Mouse (Mus musculus) embryonic stem cell, embryonic (primary cell): ENCODE data around the gene Angptl3.

Source experiments
- CTCF ChIA-PET, 4 experiments: fragments of 300-600 bp in 2 of 4; fragments of 350-600 bp in 2 of 4; sonication (Branson Sonifier 250); formaldehyde crosslinking; loops; one replicate each; lab custom pipeline; 2022; ENCODE audit warnings: inconsistent platforms in 2 of 4; lab: Charles Lee
- POLR2A ChIA-PET, 4 experiments: fragments of 300-600 bp in 2 of 4; fragments of 350-600 bp in 2 of 4; sonication (Branson Sonifier 250); formaldehyde crosslinking; loops; one replicate each; lab custom pipeline; 2022; ENCODE audit warnings: antibody characterized with exemption in 4 of 4, inconsistent platforms in 1 of 4; lab: Charles Lee

Angptl3 gene

DNA sequence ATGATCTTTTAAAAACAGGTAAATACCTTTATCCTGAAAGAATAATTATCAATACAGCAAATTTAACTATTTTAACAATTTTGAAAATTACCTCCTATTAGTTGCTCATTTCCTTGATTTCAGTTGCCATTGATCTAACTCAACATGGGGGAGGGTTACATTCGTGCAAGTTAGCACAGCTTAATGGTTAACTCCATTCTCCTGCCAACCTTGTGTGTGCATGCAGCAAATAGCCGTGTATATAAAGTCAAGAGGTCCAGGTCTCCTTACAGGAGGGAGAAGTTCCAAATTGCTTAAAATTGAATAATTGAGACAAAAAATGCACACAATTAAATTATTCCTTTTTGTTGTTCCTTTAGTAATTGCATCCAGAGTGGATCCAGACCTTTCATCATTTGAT, at the start of gene Angptl3:
Gene Angptl3, plus strand, starts transcription at position 269 of the 400 bp plus-strand sequence.
- ChIA-PET CTCF (no interaction called here), POLR2A (interaction anchor here in 2 of 4 experiments (0.7 kb wide), 2 partner anchors 8 to 108 kb away, joined by 3 to 4 read pairs; no protein-coding TSS in a partner anchor)

DNA sequence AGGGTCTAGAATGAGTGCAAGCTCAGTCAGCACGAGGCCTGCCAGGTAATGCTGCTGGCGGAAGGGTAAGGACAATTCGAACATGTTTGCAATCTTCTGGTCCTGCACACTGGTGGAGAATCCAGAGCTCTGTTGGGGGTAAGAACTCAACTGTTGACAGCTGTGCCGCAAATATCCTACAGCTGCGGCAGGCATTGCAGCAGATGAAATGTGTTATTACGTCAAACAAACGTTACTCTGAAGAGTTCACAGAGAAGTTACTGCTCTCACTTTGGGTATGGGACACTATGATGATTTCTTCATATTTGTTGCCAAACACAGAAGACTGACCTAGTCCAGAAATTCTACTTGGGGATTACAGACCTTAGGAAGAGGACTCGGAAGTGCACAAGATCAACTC, 46.1 kb upstream of the Angptl3 start:
- CTCF ChIA-PET, result no interaction called here
- POLR2A ChIA-PET, result interaction anchor here in 1 of 4 experiments (0.8 kb wide), 1 partner anchor 196 kb away, joined by 3 read pairs; no protein-coding TSS in a partner anchor

DNA sequence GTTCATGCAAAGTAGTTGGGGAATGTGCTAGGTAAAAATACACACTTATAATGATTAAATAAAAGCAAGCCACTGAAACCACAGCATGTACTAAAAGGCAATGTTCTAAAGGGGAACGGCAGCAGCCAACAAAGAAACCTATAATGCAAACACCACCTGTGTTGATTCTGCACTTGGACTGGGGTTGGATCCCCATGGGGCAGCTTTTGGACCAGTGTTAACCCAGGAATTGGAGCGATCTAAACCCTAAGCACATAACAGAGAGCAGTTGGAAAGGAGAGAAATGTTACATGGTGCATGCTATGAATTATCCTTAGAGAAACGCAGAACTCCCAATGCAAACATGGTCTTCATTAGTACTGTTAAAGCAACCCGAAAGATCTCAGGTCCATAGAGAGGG, 37.3 kb upstream of the Angptl3 start:
- ChIA-PET POLR2A (no interaction called here), CTCF (no interaction called here)

DNA sequence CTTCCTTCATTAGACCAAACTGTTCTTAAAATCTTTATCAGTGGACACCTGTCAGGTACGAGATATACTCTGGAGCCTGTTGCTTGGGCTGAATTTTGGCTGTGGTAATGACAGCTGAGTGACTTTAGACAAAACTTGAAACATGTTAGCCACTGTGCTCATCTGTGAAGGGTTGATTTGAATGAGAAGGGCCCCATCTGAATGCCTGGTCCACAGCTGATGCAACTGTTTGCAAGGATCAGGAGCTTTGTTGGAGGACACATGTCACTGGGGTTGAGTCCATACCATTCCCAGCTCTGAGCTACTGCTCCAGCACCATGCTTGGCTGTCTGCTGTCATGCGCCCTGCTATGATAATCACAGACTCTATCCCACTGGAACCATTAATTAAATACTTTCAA, 25.2 kb upstream of the Angptl3 start:
- ChIA-PET POLR2A (interaction anchor here in 2 of 4 experiments (0.6 to 0.9 kb wide), 3 partner anchors 9 to 1047 kb away, joined by 3 read pairs; partner anchors contain the start of gene Atg4c (in 1 of the 2)), CTCF (no interaction called here)

DNA sequence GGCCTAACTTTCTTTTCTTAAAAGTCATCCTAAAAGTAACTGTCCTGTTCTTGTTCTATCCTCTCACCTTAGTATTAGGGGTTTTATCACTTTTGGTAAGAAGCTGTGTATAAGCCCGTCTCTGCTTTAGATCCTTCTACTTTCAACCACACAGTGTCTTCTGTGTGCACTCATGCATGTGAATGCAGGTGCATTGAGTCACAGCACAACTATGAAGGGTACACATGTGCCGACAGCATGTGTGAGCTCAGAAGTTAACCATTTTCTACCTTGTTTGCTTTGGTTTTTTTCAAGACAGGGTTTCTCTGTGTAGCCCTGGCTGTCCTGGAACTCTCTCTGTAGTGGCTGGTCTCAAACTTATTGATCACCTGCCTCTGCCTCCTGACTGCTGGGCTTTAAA, 24.4 kb upstream of the Angptl3 start:
- POLR2A ChIA-PET, result interaction anchor here in 1 of 4 experiments (0.9 kb wide), 2 partner anchors 9 to 187 kb away, joined by 3 read pairs; partner anchors contain the start of gene Atg4c
- CTCF ChIA-PET, result interaction anchor here in 1 of 4 experiments (0.7 kb wide), 1 partner anchor 23 kb away, joined by 9 read pairs; no protein-coding TSS in a partner anchor

DNA sequence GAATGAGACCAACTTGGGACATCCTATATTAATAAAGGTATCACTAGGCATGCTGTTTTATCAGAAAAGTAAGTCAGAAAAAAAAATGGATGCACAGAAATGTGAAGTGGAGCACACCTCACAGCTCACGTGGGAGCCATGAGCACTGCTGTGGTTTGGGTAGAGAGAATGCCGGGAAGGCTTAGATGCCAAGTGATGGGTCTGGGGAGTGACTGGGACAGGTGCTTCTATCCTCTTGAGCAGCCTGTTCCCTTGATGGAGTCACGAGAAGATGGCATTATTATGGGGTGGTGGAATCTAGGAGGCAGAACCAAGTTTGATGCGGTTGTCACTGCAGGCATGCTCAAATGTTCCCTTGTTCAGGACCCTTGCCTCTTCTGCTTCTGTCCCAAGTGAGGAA, 19.7 kb upstream of the Angptl3 start:
- CTCF ChIA-PET, result no interaction called here
- POLR2A ChIA-PET, result interaction anchor here in 1 of 4 experiments (0.5 kb wide), 1 partner anchor 49 kb away, joined by 3 read pairs; no protein-coding TSS in a partner anchor

DNA sequence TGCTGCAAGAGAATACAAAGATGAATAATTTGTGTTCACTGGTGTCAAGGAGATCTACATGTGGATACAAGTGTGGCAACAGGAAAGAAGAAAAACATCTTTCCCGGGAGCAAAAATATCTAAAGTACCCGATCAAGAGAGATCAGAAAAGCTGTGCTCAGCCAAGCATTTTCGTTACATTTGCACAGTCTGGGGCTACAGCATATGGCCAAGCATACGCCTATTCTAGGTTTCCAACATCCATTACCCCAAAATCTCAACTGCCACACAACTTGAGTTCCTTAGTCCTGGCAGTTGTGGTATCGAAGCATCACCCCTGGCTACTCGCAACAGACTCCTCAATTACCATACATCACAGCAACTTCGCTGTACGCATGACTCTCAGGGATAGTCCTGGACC, 8.5 kb upstream of the Angptl3 start:
- CTCF ChIA-PET, result interaction anchor here in 1 of 4 experiments (0.5 kb wide), 1 partner anchor 535 kb away, joined by 3 read pairs; no protein-coding TSS in a partner anchor
- POLR2A ChIA-PET, result interaction anchor here in 1 of 4 experiments (1.2 kb wide), 1 partner anchor 9 kb away, joined by 3 read pairs; no protein-coding TSS in a partner anchor

DNA sequence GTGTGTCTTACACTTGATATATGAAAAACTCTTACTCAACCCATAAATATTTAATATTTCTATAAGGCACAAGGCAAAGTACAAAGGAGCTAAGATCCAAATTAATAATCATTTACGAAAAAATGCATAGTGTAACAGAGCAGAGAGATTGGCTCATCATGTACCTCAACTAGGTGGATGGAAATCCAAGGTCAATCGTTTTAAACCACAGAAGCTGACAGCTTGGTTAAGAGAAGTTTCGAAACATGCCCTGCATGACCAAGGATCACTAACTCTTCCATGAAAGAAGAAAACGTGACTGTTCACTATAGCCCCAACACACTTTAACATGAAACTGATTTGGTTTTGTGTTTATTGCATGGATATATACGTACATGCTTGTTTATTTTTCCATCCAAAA, 2.4 kb upstream of the Angptl3 start:
- ChIA-PET POLR2A (interaction anchor here in 1 of 4 experiments (0.6 kb wide), 1 partner anchor 1009 kb away, joined by 5 read pairs; no protein-coding TSS in a partner anchor), CTCF (no interaction called here)

DNA sequence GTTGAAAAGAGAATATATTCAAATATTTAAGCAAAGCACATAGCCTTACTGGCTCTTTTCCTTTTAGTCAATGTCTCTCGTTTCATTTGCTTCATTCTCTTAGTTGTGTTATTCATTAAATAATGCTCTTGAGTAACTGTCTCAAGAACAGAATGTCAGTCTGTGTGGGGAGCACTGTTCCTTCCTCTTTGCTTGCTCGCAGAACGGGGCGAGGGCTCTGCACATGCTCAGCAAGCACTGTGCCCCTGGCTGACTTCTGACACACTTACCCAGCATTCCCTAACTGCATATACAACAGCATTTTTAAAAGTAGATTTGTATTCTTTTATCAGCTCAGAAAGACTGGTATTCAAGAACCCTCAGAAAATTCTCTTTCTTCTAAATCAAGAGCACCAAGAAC, 2.2 kb downstream of the Angptl3 start:
- POLR2A ChIA-PET, result no interaction called here
- CTCF ChIA-PET, result no interaction called here

DNA sequence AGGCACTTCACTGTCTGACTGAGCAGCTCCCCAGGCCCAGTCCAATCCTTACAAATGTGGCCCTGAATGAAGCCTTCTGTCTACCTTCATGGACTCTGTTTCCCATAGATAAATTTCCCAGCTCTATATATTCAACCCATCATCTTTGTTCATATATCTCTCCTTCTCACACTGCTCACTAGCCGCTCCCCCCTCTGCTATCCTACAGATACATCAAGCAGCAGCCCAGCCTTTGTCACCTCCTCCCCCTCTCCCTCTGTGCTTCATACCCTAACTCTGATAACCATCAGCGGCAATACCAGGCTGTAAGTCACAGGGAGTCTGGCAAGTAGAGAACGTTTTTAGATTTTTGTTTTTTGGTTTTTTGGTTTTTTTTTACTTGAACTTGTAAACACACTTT, 14.1 kb downstream of the Angptl3 start:
- CTCF ChIA-PET, result no interaction called here

DNA sequence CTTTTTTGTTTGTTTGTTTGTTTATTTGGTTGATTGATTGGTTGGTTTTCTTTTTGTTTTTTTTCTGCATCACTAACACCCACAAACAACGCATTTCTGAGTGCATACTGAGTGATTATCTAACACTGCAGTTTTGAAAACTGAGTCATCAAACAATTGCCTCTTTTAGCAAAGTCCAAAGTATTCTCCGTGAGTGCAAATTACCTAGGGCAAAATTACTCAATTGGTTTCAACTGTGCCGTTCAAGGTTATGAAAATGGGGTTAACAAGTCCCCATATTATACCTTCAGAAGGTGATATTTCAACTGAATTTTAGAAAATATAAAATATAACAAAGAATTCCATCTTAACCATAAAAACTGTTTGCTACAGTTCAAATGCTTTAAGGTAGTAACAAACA, 15.7 kb downstream of the Angptl3 start:
- POLR2A ChIA-PET, result no interaction called here
- CTCF ChIA-PET, result no interaction called here

More for the DNA sequence above, 14.1 kb downstream of the Angptl3 start:
- POLR2A ChIA-PET, result no interaction called here

DNA sequence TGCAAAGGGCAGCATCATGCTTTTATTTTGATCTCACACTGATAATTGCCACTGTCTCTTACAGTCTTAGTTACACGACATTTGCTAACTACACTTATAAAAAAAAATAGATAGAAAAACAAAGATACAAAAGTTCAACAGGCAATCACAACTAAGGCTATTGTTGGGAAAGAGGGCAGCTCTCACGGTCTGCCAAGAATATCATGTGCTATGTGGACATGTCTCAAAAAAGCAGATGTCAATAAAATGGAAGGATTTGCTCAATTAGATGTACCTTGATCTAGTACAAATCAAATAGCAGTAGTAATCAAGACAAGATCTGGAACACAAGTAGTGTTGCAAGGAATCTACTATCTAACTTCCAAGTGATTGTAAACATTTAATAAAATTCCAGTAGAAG, 17.8 kb downstream of the Angptl3 start:
- POLR2A ChIA-PET, result no interaction called here
- CTCF ChIA-PET, result no interaction called here

DNA sequence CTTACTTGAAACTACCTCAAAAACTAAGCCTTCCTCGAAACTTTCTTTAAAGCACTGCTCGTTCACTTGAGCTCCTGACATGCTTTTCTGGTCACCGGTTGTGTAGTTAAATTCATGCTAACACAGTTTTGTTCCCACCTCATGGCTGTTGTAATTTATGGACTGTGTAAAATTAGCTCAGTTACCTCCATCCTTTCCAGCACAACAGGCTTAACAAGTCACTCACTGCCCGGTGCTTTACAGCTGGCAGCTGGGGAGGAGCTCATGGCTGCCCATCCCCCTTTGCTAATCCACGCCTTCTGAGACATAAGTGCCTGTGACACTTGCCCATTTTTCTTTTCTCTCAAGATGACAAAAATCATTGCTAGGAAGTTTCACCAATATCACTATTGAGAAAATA, 33.8 kb downstream of the Angptl3 start:
- ChIA-PET POLR2A (interaction anchor here in 2 of 4 experiments (0.7 to 1.2 kb wide), 5 partner anchors 8 to 177 kb away, joined by 3 to 4 read pairs (median 3); partner anchors contain the start of gene Usp1 (in 1 of the 2)), CTCF (no interaction called here)

DNA sequence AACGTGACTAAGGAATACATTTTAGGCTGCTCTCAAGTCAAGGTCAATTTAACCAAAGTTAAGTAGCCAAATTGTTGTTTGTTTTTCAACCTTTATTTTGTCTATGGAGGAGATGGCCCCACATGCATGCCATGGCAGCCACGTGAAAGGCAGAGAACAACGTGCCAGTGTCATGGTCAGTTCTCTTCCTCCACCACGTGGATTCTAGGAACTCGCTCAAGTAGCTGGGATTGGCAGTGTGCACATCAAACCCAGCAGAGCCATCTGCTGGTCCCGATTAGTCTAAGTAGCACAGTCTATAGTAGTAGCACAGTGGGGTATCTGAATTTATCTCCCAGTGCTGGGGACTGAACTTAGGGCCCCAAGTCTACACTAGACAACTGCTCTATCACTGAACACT, 38.1 kb downstream of the Angptl3 start:
- ChIA-PET POLR2A (interaction anchor here in 1 of 4 experiments (0.8 kb wide), 1 partner anchor 143 kb away, joined by 3 read pairs; no protein-coding TSS in a partner anchor), CTCF (interaction anchor here in 1 of 4 experiments (0.6 kb wide), 1 partner anchor 13 kb away, joined by 4 read pairs; no protein-coding TSS in a partner anchor)

DNA sequence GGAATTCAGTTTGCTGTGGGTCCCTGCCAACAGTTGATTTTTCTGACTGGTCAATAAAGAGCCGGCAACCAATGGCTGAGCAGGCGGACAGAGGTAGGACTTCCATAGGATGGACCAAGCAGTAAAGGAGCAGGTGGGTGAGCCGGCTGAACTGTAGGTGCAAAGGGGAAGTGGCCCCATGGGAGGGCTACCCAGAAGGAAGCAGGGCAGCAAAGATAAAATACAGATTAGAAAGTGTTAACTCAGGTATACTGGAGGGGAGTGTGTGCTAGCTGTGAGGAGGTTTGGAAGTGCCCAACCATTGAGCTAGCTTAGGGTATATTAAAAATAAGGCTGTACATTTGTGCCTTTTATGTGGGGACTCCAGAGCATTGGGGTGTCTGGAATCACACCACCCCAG, 47.3 kb downstream of the Angptl3 start:
- POLR2A ChIA-PET, result no interaction called here
- CTCF ChIA-PET, result no interaction called here

DNA sequence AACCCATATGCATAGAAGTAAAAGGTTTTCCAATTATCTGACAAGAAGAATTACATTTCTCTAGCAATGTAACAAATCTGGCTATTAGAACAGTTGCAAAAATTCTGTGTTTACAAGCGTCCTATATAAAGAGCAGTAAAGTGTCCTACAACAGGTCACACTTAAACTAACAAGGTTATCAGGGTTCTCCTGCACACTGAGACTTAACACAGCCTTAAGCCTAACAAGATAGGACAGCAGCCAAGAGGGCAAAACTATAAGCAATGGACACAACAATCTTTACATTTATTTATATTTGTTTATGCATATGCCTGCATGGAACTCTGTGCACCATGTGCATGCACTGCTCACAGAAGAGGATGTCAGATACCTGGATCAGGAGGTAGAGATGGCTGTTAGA, 50.4 kb downstream of the Angptl3 start:
- POLR2A ChIA-PET, result no interaction called here
- CTCF ChIA-PET, result no interaction called here

DNA sequence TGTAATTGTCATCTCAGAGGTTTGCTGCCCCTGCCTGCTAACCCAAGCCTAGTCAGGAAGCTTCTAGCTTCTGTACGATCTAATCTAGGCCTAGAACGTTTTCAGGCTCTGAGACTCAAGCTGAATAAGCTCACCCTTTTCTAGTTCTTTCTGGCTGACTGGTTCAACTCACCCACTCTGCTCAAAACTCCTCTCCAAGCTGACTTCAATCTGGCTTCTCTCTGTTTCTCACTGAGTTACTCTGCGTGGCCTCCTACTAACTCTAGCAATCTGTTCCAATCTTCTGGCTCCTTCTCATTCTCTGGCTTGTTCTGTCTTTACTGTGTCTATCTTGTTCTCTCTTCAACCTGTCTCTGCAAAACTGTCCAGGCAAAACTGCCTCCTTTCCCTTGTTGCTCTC, 53.1 kb downstream of the Angptl3 start:
- ChIA-PET POLR2A (no interaction called here), CTCF (no interaction called here)

DNA sequence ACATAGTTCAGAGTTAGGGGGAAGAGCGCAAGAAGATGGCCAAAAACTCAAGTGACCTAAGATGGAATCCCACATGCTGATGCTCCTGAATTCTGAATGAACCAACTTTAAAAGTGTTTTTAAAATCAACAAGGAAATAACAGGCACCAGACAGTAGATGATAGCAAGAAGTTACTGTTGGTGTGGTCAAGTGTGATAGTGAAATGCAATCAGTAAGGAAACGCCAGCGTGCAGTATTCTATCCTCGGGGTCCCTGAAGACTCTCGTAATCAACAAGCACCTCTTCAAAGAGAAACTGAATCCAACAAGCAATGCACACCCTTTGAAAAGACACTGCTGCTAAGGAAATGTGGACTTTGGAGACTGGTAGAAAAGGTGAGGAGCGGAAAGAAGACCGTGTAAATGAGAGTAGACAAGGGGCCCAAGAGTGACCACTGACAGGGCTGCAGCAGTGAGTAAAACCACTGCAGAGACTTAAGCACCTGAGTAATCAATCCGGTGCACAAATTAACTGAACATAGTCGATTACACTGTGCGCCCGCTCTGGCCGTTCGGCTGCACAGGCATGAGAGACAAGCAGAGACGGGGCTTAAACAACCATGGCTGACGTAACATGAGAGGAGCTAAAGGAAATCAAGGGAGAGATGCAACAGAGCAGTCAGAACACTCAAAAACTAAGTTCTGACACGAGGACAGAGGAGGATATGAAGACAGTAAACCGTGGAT, 57.2 kb downstream of the Angptl3 start:
- CTCF ChIA-PET, result interaction anchor here in 2 of 4 experiments (0.5 kb wide), 2 partner anchors 154 to 473 kb away, joined by 3 to 6 read pairs; no protein-coding TSS in a partner anchor
- POLR2A ChIA-PET, result interaction anchor here in 1 of 4 experiments (0.6 kb wide), 1 partner anchor 275 kb away, joined by 3 read pairs; no protein-coding TSS in a partner anchor

DNA sequence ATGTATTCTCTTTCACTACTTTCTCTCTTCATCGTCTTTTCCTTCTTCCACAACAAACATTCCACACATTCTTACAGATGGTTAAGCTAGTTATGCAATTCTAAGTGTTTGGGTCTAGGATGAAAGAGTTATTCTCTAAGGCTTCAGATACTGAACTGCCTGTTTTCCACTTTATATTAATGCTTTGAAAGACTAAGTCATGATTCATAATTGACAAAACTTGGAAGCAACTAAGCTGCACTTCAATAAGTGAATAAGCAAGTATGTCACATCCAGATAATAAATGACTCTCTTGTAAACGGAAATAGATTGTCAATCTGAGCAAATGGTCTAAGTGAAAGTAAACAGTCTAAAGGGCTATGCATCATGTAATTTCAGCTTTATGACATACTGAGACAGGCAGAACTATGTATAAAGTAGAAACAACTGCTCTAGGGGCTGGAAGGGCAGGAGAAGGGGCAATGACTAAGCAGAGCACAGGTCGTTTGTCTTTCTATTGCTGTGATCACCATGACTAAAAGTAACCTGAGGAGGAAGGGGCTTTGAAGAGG, 60.5 kb downstream of the Angptl3 start:
- ChIA-PET CTCF (no interaction called here), POLR2A (no interaction called here)

DNA sequence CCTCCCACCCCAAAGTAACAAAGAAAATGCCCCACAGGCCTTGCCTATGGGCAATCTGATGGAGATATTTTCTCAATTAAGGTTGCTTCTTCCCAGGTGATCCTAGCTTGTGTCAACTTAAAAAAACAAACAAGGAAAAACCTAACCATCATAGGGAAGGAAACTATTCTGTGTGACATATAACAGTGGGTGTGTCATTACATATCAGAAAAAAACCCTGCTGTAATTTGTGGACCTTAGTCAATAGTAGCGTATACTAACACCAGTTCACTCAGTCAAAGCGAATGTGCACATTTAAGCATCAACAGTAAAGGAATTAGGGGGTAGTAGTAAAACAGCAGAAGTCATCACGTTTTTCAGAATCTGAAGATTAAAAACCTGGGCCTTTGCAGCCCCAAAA, 61.0 kb downstream of the Angptl3 start:
- POLR2A ChIA-PET, result no interaction called here
- CTCF ChIA-PET, result no interaction called here
